Mouse (Mus musculus): ENCODE measurements around the gene Gm3187.
"Not testable (repeated sequence)": the region's sequence is repeated elsewhere in the genome, so short reads cannot be mapped to it uniquely, and the experiment has no call there.

DNA sequence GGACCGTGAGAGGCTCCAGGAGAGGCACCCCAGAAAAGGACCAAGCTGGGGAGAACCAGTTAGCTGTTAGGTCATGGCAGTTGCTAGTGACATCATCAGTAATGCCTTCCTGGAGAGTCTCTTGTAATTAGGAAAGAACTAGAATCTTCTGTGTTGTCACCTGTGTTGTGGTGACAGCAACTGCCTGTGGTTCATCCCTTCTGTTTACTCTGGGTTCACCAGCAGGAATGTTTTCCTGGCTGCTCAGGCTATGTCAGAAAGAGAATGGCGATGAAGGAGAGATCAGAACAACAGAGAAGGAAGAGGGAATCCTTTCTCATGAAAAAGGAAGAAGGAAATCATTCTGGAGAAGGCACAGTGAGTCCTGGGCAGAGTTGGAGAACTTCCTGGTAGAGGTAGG lies 54.2 kb downstream of the Gm3187 start, which contains the start of gene Gm3532:
- TF ChIP-seq GATA1, TAL1 (IDR thresholded peaks at IDR 0.05; ENCODE audit: low read length): not testable (repeated sequence)
